Mouse (Mus musculus) cerebellum, postnatal 4 days (tissue): ENCODE measurements around the gene Fut4.
A peak's percentile ranks its signal among the peaks of the same experiment; 100 is the strongest.

ENCODE experiments used
- DNase-seq, 2 experiments: peaks; one replicate each; pipeline ENCODE4 v3.0.0; 2022; ENCODE audit warnings: low spot score in 2 of 2, mixed read lengths in 1 of 2

Gene Fut4

DNA sequence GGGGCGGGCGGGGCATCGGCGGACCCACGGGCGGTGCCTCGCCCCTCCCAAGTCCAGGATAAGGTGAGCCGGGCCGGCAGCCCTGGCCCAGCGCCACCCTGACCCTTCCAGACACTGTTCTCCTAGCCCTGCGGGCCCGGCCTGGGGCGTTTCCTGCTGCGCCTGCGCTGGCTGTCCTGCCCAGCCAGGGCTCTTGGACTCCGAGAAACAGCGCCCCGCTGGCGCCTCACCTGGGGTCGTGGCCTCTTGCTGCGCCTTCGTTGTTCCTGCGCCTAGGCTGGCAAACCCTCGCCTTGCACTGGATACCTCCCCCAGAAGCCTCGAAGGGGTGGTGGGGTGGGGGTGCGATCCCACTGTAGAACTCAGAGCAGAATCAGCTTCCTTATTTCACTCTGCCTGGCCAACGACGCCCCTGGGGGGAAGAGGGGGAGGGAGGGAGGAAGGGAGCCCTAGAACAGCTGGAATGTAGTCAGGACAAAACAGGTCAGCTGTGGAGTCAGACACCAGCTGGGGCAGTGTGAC lies at the start of gene Fut4:
Gene Fut4 (minus strand): TSS at position 393 of the 522 bp plus-strand sequence.
- peak in 1 of 2 experiments; percentile 24 for DNase-seq

DNA sequence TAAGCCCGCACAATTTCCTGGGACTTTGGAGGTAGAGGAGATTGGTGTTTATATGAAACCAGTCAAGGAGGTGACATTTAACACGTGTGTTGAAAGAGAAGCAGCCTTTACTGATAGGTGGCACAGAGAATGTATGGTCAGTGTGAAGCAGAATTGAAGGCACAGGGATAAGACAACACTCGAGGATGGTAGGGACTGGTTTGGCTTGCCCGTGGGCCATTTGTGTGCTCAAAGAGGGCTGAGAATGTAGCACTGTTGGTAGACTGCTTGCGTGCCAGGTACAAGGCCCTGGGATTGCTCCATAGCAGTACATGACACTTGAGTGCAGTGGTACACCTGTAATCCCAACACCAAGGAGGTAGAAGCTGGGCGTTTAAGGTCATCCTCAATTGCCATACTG lies 35.2 kb upstream of the Fut4 start:
- no peak for DNase-seq

DNA sequence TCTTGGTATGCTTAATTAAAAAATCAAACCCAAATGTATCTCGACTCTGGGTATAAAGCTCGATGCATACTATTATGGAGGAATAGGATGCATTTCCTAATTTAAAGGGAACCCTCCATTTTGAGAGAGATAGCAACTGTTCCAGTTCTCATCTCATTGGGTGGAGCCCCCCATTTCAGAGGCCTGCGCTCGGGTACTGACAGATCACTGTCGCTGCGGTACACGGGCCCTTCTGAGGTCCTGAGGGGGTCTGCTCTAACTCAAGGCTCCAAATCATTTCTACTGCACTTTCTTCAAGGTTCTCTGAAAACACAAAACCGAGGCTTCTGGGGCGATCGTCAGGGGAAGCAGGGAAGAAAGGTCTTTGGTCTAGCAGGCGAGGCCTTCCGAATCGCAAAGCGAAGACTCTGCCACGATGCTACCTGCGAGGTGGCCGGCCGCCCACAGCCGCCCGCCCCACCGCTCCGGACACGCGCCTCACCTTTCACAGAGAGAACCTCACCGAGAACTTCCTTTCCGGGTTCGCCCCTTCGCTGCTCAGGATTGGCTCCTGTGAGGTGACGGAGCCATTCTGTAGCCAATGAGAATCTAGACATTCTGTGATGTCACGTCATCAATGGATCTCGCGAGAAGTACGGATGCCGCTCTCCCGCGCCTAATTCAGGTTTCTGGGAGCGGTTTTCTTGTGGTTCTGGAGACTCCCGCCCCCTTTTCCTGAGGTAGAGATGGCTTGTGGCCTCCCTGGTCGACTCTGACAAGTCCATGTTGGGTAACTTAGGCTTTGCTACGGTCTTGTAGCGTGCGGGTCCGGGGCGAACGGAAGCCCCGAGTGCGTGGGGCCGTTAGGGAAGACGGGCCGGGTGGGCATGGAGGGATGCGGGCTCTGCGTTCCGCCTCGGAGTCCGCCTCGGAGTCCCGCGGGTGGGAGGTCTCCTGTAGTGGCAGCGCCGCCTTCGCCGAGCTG lies 32.1 kb upstream of the Fut4 start, which contains the start of the genes Mre11a and Ankrd49:
Gene Mre11a (plus strand): TSS at position 616 of the 964 bp plus-strand sequence.
Gene Ankrd49 (minus strand): TSS at position 818 of the 964 bp plus-strand sequence.
- peak; percentile 75 to 88 for DNase-seq

DNA sequence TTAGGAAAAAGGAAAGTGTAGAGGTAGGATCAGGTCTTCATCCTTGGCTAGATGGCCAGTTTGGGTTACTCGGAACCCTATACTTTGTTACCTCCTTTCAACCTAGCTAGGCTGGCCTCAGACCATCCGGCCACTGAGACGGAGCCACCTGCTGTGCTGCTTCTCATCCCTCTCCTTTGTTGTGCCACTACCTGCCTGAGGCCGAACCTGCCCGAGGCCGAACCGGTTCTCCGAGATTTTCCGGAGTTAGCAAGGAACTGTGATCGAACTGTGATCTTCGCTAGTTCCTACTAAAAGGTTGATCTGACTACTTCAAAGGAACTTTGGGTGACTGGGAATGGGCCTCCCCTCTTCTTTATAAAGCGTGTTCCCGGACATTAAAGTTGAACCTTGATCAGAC lies 26.1 kb upstream of the Fut4 start:
- DNase-seq, result no peak

- no peak for DNase-seq
Measured at GRCm38 (mm10) chr9:14773813-14774212, 21.6 kb upstream of the Fut4 start.

- DNase-seq, result no peak
Measured at GRCm38 (mm10) chr9:14772074-14772473, 19.9 kb upstream of the Fut4 start.

GRCm38 (mm10) chr9:14770803-14771471 lies 18.7 kb upstream of the Fut4 start, which contains the start of gene 1700012B09Rik:
Gene 1700012B09Rik (minus strand): TSS chr9:14771030.
- no peak for DNase-seq

DNA sequence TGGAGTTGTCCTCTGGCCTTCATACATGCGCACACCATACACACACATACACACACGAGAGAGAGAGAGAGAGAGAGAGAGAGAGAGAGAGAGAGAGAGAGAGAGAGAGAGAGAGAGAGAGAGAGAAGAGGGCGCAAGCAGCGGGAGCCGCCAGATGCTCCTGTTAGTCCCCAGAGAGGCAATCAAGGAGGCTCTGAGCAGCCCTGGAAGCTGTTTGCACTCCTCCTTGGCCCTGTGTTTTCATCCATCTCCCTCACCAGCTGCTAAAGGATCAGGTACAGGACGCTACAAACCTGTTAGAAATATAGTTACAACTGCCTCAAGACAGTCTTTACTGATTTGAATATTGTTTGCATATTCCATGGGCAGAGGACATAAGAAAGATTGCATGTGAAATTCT lies 17.6 kb upstream of the Fut4 start:
- DNase-seq, result no peak

DNA sequence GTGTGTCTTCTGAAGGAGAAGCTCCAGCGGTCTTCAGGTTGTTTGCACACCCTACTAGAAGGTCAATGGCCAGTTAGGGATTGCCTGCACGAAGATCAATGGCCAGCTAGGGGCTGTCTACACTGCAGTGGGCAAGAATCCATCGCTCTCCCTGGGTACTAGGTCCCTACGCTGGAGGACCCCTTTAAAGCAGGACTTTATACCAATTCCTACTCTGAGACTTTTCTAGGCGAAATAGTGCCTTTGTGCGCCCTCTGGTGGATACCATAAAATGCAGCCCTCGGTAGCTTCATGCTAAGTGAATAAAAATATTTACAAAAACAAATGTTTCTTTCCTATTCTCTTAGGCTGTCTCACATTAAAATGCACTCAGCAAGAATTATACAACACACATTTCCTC lies 12.6 kb upstream of the Fut4 start:
- peak in 1 of 2 experiments; percentile 52 for DNase-seq

GRCm38 (mm10) chr9:14759261-14759660 lies 7.1 kb upstream of the Fut4 start:
- DNase-seq, result no peak

DNA sequence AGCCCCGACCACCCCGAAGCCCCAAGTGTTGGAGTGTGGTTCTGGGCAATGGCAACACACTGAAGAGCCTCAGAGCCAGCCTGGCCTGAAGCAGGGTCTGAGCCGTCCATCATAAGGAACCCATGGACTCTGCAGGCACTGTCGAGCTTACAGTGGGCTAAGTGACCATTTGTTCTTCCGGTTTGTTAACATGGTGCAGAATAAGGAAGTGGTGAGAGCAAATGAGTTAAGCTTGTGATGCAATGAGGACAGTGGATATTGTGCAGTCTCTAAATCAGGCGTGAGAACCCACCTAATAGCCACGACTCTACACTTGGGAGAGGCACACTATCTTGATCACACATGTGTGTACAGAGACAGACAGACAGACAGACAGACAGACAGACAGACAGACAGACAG lies 6.4 kb upstream of the Fut4 start:
- no peak for DNase-seq

- no peak for DNase-seq
Measured at GRCm38 (mm10) chr9:14754469-14754868, 2.3 kb upstream of the Fut4 start.

DNA sequence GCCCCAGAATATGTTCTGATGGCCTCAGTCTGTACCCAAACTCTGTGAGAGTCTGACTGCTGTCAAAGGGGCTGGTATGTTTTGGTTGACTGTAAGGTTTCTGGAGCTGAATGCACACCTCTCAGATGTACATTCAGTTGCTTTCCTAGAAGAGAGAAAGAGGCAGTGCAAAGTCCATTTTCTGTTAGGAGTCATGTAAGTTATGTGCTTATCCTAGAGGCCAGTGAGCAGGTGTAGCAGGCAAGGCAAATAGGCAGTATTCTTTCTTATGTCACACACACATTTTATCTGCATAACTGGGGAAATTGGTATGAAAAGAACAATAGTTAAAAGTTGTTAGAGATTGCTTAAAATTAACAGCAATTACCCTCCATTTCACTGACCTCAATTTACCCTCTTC lies 1.8 kb upstream of the Fut4 start:
- DNase-seq, result no peak

DNA sequence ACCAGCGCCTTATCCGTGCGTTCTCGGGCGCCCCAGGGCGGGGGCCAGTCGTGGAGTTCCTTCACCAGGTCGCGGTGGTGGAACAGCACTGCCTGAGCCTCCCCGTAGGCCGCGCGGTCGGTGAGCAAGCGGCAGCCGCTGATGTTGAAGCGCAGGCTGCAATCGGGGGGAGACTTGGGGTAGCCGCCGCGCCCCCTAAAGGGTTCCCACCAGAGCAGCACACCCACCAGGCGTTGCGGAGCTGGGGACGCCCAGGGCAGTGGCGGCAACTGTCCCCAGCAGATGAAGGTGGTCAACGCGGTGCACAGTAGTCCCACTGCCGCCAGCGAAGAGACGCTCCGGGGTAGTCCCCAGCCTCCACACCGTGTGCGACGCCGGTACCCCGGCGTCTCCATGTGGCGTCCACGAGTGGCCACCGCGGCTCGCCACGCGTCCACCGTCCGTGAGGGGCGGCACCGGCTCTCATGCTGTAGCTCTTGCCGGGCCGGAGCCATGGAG lies 641 bp downstream of the Fut4 start:
- DNase-seq, result peak in 1 of 2 experiments; percentile 16

DNA sequence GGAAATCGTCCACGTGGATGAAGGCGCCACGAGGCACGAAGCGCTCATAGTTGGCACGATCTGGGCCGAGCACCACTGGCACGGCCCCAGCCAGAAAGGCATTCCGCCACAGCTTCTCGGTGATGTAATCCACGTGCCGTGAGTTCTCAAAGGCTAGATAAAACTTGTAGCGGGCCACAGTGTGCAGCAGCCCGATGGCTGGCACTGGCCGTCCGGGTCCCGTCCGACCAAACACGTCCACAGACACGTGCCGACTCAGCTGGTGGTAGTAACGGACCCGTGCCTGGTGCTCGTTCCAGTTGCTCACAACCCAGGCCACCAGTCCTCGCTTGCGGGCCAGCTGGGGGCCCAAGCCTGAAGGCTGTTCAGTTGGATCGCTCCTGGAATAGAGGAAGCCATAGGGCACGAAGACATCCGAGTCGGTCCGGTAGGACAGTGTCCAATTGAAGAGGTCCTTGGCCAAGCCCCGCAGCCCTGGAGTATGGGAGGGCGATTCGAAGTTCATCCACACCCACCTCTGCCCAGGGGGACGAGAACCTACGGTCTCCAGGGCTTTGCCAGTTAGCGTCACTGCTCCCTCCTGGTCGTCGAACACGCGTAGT lies 1.2 kb downstream of the Fut4 start:
- peak in 1 of 2 experiments; percentile 4 for DNase-seq

- DNase-seq, result no peak
Measured at GRCm38 (mm10) chr9:14740151-14740924, 11.9 kb downstream of the Fut4 start, which contains the start of gene Piwil4. Gene Piwil4 (minus strand): TSS chr9:14740733.

DNA sequence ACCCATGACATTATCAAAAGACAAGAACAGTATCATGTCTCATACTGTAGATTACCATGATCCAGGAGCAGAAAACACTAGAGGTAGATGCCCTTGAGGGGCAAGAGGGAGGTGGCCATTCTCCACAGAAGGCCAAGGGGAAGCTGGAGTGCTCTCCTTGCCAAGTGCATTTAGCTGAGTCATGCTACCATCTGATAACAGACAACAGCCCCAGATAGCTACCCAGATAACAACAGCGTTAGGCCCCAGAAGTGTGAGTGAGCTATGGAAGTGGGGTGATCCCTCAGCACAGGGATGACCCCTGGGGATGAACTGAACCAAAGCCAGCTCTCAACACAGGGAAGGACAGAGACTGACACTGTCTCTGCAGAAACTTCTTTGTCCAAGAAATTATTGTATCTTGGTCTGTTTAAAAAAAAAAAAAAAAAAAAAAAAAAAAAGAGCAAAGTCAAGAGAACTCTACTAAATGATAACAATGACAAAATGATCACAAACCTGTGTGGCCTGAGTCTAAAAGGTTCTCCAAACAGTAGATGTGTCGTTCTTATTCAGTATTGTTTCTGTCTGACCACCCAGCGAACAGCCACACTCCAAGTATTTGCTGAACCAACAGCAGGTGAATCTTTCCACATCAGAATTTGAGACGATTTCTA lies 12.6 kb downstream of the Fut4 start:
- no peak for DNase-seq

DNA sequence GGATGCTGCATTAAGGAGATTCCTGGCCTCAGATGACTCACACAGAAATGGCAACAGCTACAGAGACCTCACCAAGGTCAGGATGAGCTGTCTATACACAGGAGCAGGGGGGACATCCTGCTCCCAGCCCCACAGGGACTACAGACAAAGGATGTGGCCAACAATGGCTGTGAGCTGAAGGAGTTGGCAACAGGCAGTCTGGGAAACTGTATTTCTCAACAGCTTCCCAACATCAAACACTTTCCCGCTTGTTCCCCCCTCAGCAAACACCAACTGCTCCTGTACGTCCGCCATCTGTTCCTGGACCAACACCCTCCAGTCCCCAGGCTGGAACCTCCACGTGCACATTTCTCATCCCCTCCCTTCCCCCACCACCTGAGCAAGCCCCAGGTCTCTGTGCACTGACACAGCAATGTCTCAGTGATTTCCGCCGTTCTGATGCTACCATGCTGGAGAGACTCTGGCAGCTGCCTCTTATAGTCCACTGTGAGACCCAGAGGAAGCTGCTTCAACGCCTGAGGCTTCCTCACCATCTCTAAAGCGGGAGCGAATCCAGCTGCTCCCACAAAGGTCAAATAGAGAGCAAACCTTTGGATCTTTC lies 21.2 kb downstream of the Fut4 start:
- DNase-seq, result peak in 1 of 2 experiments; percentile 6

DNA sequence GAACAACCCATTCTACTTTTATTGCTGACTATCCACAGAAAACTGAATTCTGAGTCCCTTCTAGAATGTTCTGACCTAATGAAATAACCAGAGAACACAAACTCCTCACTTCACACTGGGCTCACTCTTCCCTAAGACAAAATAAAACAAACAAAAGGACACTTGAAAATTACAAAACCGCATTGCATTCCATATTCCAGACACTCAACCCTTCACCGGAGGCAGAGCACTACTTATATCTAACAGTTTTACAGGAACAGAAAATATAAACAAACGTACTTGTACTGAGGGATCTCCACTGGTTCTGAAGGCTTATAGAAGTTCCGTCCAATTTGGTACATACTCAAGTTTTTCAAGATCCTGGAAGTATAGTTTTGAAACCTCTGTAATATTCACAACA lies 23.8 kb downstream of the Fut4 start:
- DNase-seq, result no peak

GRCm38 (mm10) chr9:14726629-14727028 lies 25.6 kb downstream of the Fut4 start:
- DNase-seq, result no peak
